In genomic region chr9:103494346-103495020, GRCm38 (mm10) we compare ENCODE assay signal across 8 mouse cellular contexts. TPM values are rescaled to one million over a fixed set of nuclear protein-coding genes. Genes with fewer than 3 reads are reported as not detected.
DNase-seq lines count a peak whose midpoint lies in the region; ATAC-seq and TF ChIP-seq lines count a peak whose summit lies in the region.

No protein-coding gene starts in this region.

- no peaks in the 10 kb centered on the region for H3K9me3 ChIP-seq in forebrain, embryonic 16.5 days (ENCODE audit: control insufficient read depth, low read length)
- H3K9me3 ChIP-seq in heart, postnatal 0 days (replicated peaks; ENCODE audit: control insufficient read depth, low read length) = no peaks in the 10 kb centered on the region
- no peaks in the 10 kb centered on the region for H3K9me3 ChIP-seq in liver, embryonic 11.5 days (ENCODE audit: control insufficient read depth, low read length)
- no peaks in the 10 kb centered on the region for H3K9me3 ChIP-seq in neural tube, embryonic 12.5 days

- peak; percentile 94 for DNase-seq in cerebellum, adult 11-12 months
- peak; percentile 91 for DNase-seq in heart, postnatal 0 days (ENCODE audit: low spot score)
- DNase-seq in kidney, postnatal 36 days = peak; percentile 83 to 91
- no peak for DNase-seq in liver, embryonic 11.5 days (ENCODE audit: low spot score)
- peak; percentile 85 for DNase-seq in testis, postnatal 10 days (ENCODE audit: low spot score)

- H3ac ChIP-seq in C2C12 (ENCODE audit: control insufficient read depth, insufficient read length, low read depth) = no peak overlapping the region

- peaks cover 8% of the 10 kb centered on the region for H3K27me3 ChIP-seq in C2C12 (ENCODE audit: control insufficient read depth, insufficient read depth, insufficient read length)
- no peaks in the 10 kb centered on the region for H3K27me3 ChIP-seq in forebrain, embryonic 16.5 days (replicated peaks; ENCODE audit: control insufficient read depth, insufficient read depth, low read length)
- no peaks in the 10 kb centered on the region for H3K27me3 ChIP-seq in heart, postnatal 0 days (ENCODE audit: control insufficient read depth, insufficient read depth, low read length)
- H3K27me3 ChIP-seq in liver, embryonic 11.5 days (replicated peaks; ENCODE audit: control insufficient read depth, insufficient read depth, low read length) = no peaks in the 10 kb centered on the region
- peaks cover 9% of the 10 kb centered on the region; the same call in 1 of the 2 replicates for H3K27me3 ChIP-seq in neural tube, embryonic 12.5 days (replicated peaks)

- H3K4me1 ChIP-seq in forebrain, embryonic 16.5 days (replicated peaks; ENCODE audit: control insufficient read depth, insufficient read depth, low read length) = peaks cover 17% of the 10 kb centered on the region
- peaks cover 8% of the 10 kb centered on the region for H3K4me1 ChIP-seq in heart, postnatal 0 days (ENCODE audit: control insufficient read depth, insufficient read depth)
- H3K4me1 ChIP-seq in liver, embryonic 11.5 days (replicated peaks; ENCODE audit: control insufficient read depth, insufficient read depth, low read length) = no peaks in the 10 kb centered on the region
- peaks cover 8% of the 10 kb centered on the region for H3K4me1 ChIP-seq in neural tube, embryonic 12.5 days

- H3K9ac ChIP-seq in forebrain, embryonic 16.5 days (replicated peaks; ENCODE audit: low read depth, low read length) = peak overlapping the region; percentile 15; the same call in 1 of the 2 replicates
- H3K9ac ChIP-seq in heart, postnatal 0 days (replicated peaks; ENCODE audit: low read depth, low read length) = no peak overlapping the region
- H3K9ac ChIP-seq in liver, embryonic 11.5 days (ENCODE audit: low read depth, low read length) = no peak overlapping the region
- no peak overlapping the region for H3K9ac ChIP-seq in neural tube, embryonic 12.5 days

- no peak overlapping the region for H3K4me2 ChIP-seq in forebrain, embryonic 16.5 days (ENCODE audit: low read length)
- no peak overlapping the region for H3K4me2 ChIP-seq in heart, postnatal 0 days (ENCODE audit: low read depth, low read length)
- no peak overlapping the region for H3K4me2 ChIP-seq in liver, embryonic 11.5 days
- H3K4me2 ChIP-seq in neural tube, embryonic 12.5 days (replicated peaks) = no peak overlapping the region

- no peaks in the 10 kb centered on the region for H3K36me3 ChIP-seq in C2C12 (ENCODE audit: control insufficient read depth, insufficient read depth)
- no peaks in the 10 kb centered on the region for H3K36me3 ChIP-seq in forebrain, embryonic 16.5 days (ENCODE audit: control insufficient read depth, insufficient read depth)
- H3K36me3 ChIP-seq in heart, postnatal 0 days (replicated peaks; ENCODE audit: control insufficient read depth, insufficient read depth, low read length) = no peaks in the 10 kb centered on the region
- H3K36me3 ChIP-seq in liver, embryonic 11.5 days (ENCODE audit: control insufficient read depth, insufficient read depth, low read length) = no peaks in the 10 kb centered on the region
- H3K36me3 ChIP-seq in neural tube, embryonic 12.5 days = peaks cover 6% of the 10 kb centered on the region; the same call in 1 of the 2 replicates

- ATAC-seq in forebrain, embryonic 16.5 days = peak; percentile 85
- peak; percentile 85 for ATAC-seq in heart, postnatal 0 days (ENCODE audit: insufficient read depth, low read depth)
- ATAC-seq in liver, embryonic 11.5 days (replicated peaks; ENCODE audit: low FRiP score) = peak; percentile 58
- ATAC-seq in neural tube, embryonic 12.5 days (ENCODE audit: low FRiP score, low read depth) = peak; percentile 75

- TF ChIP-seq EP300 in heart, postnatal 0 days (IDR thresholded peaks at IDR 0.05; ENCODE audit: low read depth) = no peak

- H3K79me3 ChIP-seq in C2C12 (ENCODE audit: low read depth) = no peaks in the 10 kb centered on the region

- WGBS in forebrain, embryonic 16.5 days = 26% methylated on average over 7 of the region's 7 CpGs
- 14% methylated on average over 7 of the region's 7 CpGs for WGBS in heart, postnatal 0 days
- WGBS in liver, embryonic 11.5 days = 45% methylated on average over 7 of the region's 7 CpGs
- 34% methylated on average over 7 of the region's 7 CpGs for WGBS in neural tube, embryonic 12.5 days

- no peak overlapping the region for H3K4me3 ChIP-seq in C2C12 (ENCODE audit: insufficient read depth, poor library complexity, severe bottlenecking)
- H3K4me3 ChIP-seq in forebrain, embryonic 16.5 days (replicated peaks; ENCODE audit: low read length) = no peak overlapping the region
- no peak overlapping the region for H3K4me3 ChIP-seq in heart, postnatal 0 days (ENCODE audit: low read depth, low read length)
- H3K4me3 ChIP-seq in liver, embryonic 11.5 days (ENCODE audit: low read depth, low read length) = no peak overlapping the region
- no peak overlapping the region for H3K4me3 ChIP-seq in neural tube, embryonic 12.5 days

- H3K79me2 ChIP-seq in C2C12 (ENCODE audit: control insufficient read depth, insufficient read depth) = no peaks in the 10 kb centered on the region

- H3K27ac ChIP-seq in forebrain, embryonic 16.5 days (ENCODE audit: low read length) = peak overlapping the region; percentile 43
- H3K27ac ChIP-seq in heart, postnatal 0 days (ENCODE audit: low read depth) = peak overlapping the region; percentile 50; the same call in 1 of the 2 replicates
- no peak overlapping the region for H3K27ac ChIP-seq in liver, embryonic 11.5 days (ENCODE audit: low read depth, low read length)
- no peak overlapping the region for H3K27ac ChIP-seq in neural tube, embryonic 12.5 days

- peak; percentile 94 for TF ChIP-seq CTCF in C2C12 (IDR thresholded peaks at IDR 0.05; ENCODE audit: control insufficient read depth, insufficient read depth, insufficient read length)
- peak; percentile 97 for TF ChIP-seq CTCF in heart, postnatal 0 days (IDR thresholded peaks at IDR 0.05; ENCODE audit: low read depth)

TF ChIP-seq in C2C12, 6 proteins besides CTCF, POLR2A, EP300 and RAD21:
- TF ChIP-seq MAX (IDR thresholded peaks at IDR 0.05) (peak; percentile 55), FOSL1 (IDR thresholded peaks at IDR 0.05; ENCODE audit: insufficient read depth, low read length, poor library complexity, severe bottlenecking) (no peak)

RNA-seq across cellular contexts. Expression of gene Bfsp2, which starts 14.3 kb away (rescaled TPM):
- 0.22 TPM for polyA plus RNA-seq in C2C12 (2012; fragmentation: generic; extraction: Trizol)
- polyA plus RNA-seq in forebrain, embryonic 16.5 days (2015; fragmentation: Nextera tagmentation; extraction: Ambion mirVana) = 0.90 and 1.1 TPM in 2 replicates
- not detected in 2 replicates for total RNA-seq in heart, postnatal 0 days (2014; rRNA removed; ENCODE audit: low replicate concordance)
- polyA plus RNA-seq in heart, postnatal 0 days (2015; fragmentation: Nextera tagmentation; extraction: Ambion mirVana) = 1.7 and 2.3 TPM in 2 replicates
- 0.42 and 0.55 TPM in 2 replicates for polyA plus RNA-seq in liver, embryonic 11.5 days (2014; fragmentation: Nextera tagmentation; extraction: Ambion mirVana)
- 0.62 and 0.83 TPM in 2 replicates for polyA plus RNA-seq in neural tube, embryonic 12.5 days (2016; fragmentation: Nextera tagmentation; extraction: Ambion mirVana)

Comparison
In these comparisons a context has a peak if more than half of its experiments do, and no peak if none do; other contexts are left out.
1. H3K27ac ChIP-seq: peak in forebrain, embryonic 16.5 days (single experiment) and heart, postnatal 0 days (single experiment); none in liver, embryonic 11.5 days (single experiment) and neural tube, embryonic 12.5 days (single experiment).
2. Peak in every context shown above with its lines, with median percentiles within 50 percentile points of each other: ATAC-seq.